Mouse (Mus musculus) limb, embryonic 14.5 days (tissue): ENCODE measurements at regions not wholly inside any gene's neighbourhood (a gene's known extent, or its start where the extent isn't known, plus 50 kb on each side); places are given as distances from the start of the nearest gene placed in this dataset.

Experiments used
- ATAC-seq: fragments of 200-750 bp; cut with Nextera tagmentation; 2 replicates; pipeline ENCODE4 v1.8.0; 2017; ENCODE audit warnings: low read depth, moderate number of reproducible peaks, moderate TSS enrichment; ENCODE audit not compliant: low FRiP score
- DNase-seq: peaks from one replicate; pipeline ENCODE4 v3.0.0-alpha.2; 2015; ENCODE audit warnings: low spot score
- H3K27ac ChIP-seq: fragments of 300-500 bp; sonication (generic); replicated peaks from 2 replicates; pipeline ENCODE4 v1.5.1; 2014; ENCODE audit warnings: low read depth, mild to moderate bottlenecking, low read length, moderate library complexity, mixed read lengths
- H3K27me3 ChIP-seq: fragments of 300-500 bp; sonication (generic); 2 replicates; pipeline ENCODE4 v1.6.1; 2014; ENCODE audit warnings: low read length, mixed read lengths; ENCODE audit not compliant: control insufficient read depth, insufficient read depth
- H3K36me3 ChIP-seq: fragments of 300-500 bp; sonication (generic); 2 replicates; pipeline ENCODE4 v1.6.1; 2014; ENCODE audit warnings: mild to moderate bottlenecking, low read length, moderate library complexity, mixed read lengths; ENCODE audit not compliant: control insufficient read depth, insufficient read depth
- H3K4me1 ChIP-seq: fragments of 300-500 bp; sonication (generic); 2 replicates; pipeline ENCODE4 v1.6.1; 2014; ENCODE audit warnings: antibody characterized with exemption, low read length, mixed read lengths; ENCODE audit not compliant: control insufficient read depth, insufficient read depth
- H3K4me2 ChIP-seq: fragments of 300-500 bp; sonication (generic); replicated peaks from 2 replicates; pipeline ENCODE4 v1.6.1; 2014; ENCODE audit warnings: low read depth, mild to moderate bottlenecking, low read length, moderate library complexity; ENCODE audit not compliant: severe bottlenecking
- H3K4me3 ChIP-seq: fragments of 300-500 bp; sonication (generic); replicated peaks from 2 replicates; pipeline ENCODE4 v1.5.1; 2014; ENCODE audit warnings: low read length
- H3K9ac ChIP-seq: fragments of 300-500 bp; sonication (generic); 2 replicates; pipeline ENCODE4 v1.6.1; 2014; ENCODE audit warnings: mild to moderate bottlenecking, low read depth, low read length, moderate library complexity; ENCODE audit not compliant: severe bottlenecking
- H3K9me3 ChIP-seq: fragments of 300-500 bp; sonication (generic); 2 replicates; pipeline ENCODE4 v1.6.1; 2016; ENCODE audit warnings: low read length; ENCODE audit not compliant: control insufficient read depth
- POLR2A ChIP-seq: fragments of 200-500 bp; IDR thresholded peaks from 2 replicates; pipeline ENCODE4 v1.8.0; 2012; ENCODE audit warnings: inconsistent platforms, mild to moderate bottlenecking, moderate library complexity, borderline replicate concordance; ENCODE audit not compliant: insufficient read depth, insufficient read length; ENCODE audit errors: extremely low read depth
- WGBS: fragments of 180-500 bp; shearing (Covaris S2); extraction: QIAGEN DNeasy Blood & Tissue Kit; methylation state at CpG from one replicate; pipeline ENCODE4 v1.1.7; 2014; 5-methylcytosine and 5-hydroxymethylcytosine counted together

GRCm38 (mm10) chr7:95358732-95359131, 812.3 kb upstream of the Tenm4 start:
- Histone ChIP-seq H3K27me3 (no peaks in the 10 kb centered on the region), H3K4me3 (no peak overlapping the region), H3K9me3 (no peaks in the 10 kb centered on the region), H3K4me2 (no peak overlapping the region), H3K27ac (no peak overlapping the region), H3K4me1 (no peaks in the 10 kb centered on the region), H3K36me3 (no peaks in the 10 kb centered on the region), H3K9ac (no peak overlapping the region)
- WGBS: 82% methylated on average over 4 of the region's 4 CpGs
- DNase-seq (no peak), ATAC-seq (no peak)
- TF ChIP-seq POLR2A: no peak

GRCm38 (mm10) chr7:95359154-95359553, 811.9 kb upstream of the Tenm4 start:
- Histone ChIP-seq H3K4me2 (no peak overlapping the region), H3K4me3 (no peak overlapping the region), H3K4me1 (no peaks in the 10 kb centered on the region), H3K36me3 (no peaks in the 10 kb centered on the region), H3K27me3 (no peaks in the 10 kb centered on the region), H3K9ac (no peak overlapping the region), H3K9me3 (no peaks in the 10 kb centered on the region), H3K27ac (no peak overlapping the region)
- WGBS: 86% methylated on average over 6 of the region's 6 CpGs
- TF ChIP-seq POLR2A: no peak
- ATAC-seq: no peak
- no peak for DNase-seq
